ENCODE assay signal across 17 mouse cellular contexts in genomic region chr10:61236683-61237390, GRCm38 (mm10).
"Had no signal": no experiment of that assay in that cellular context is flagged by ENCODE, and none has a peak within 500 bp of the region (broad histone marks: within the 10 kb centered on the region; RNA-seq: fewer than 3 reads in every experiment).

No protein-coding gene starts in this region.

- H3K36me3 ChIP-seq: limb, embryonic 10.5 days; liver, embryonic 15.5 days; midbrain, embryonic 15.5 days; neural tube, embryonic 12.5 days had no signal

- H3K4me1 ChIP-seq: liver, embryonic 15.5 days; megakaryocyte, embryonic 14.5 days; midbrain, embryonic 15.5 days; neural tube, embryonic 12.5 days had no signal

- H3K9me3 ChIP-seq: liver, embryonic 15.5 days; midbrain, embryonic 15.5 days had no signal

- H3K9ac ChIP-seq: liver, embryonic 15.5 days; midbrain, embryonic 15.5 days; neural tube, embryonic 12.5 days had no signal

- H3K4me2 ChIP-seq: liver, embryonic 11.5 days; liver, embryonic 15.5 days; midbrain, embryonic 11.5 days; midbrain, embryonic 15.5 days; neural tube, embryonic 12.5 days had no signal

- DNase-seq: kidney, adult 9 months; kidney, postnatal 25 days; lung, adult 2 months; lung, postnatal 10 days; retina, postnatal 1 day; right cerebral cortex, postnatal 4 days; spleen, adult 18-20 months; thymus, postnatal 36 days had no signal

- H3K4me3 ChIP-seq: left cerebral cortex, adult 2 months; limb, embryonic 10.5 days; liver, embryonic 15.5 days; megakaryocyte, embryonic 14.5 days; midbrain, embryonic 15.5 days; neural tube, embryonic 12.5 days had no signal

- H3K27me3 ChIP-seq: liver, embryonic 15.5 days; midbrain, embryonic 15.5 days; neural tube, embryonic 12.5 days had no signal

- H3K27ac ChIP-seq: left cerebral cortex, adult 2 months; limb, embryonic 10.5 days; liver, embryonic 15.5 days; macrophage; midbrain, embryonic 15.5 days; neural tube, embryonic 12.5 days had no signal

- ATAC-seq: midbrain, embryonic 15.5 days had no signal
